Mouse (Mus musculus) E14TG2a.4 (cell line): Measurements from ENCODE around the gene Thap12.

Experiments used
- CTCF ChIP-seq: conservative IDR thresholded peaks from 2 replicates; pipeline ENCODE4 v1.5.1; 2014; ENCODE audit warnings: low read length
- NANOG ChIP-seq: IDR thresholded peaks from 2 replicates; pipeline ENCODE4 v1.6.1; 2014; ENCODE audit warnings: borderline replicate concordance, low read length, mixed read lengths
- POU5F1 ChIP-seq: IDR thresholded peaks from 2 replicates; pipeline ENCODE4 v1.6.1; 2014; ENCODE audit warnings: low read length, borderline replicate concordance

- no peak for TF ChIP-seq CTCF
- TF ChIP-seq POU5F1, result no peak
- no peak for TF ChIP-seq NANOG
Observed at GRCm38 (mm10) chr7:98690126-98690525, 12.8 kb upstream of the Thap12 start.
